Mouse (Mus musculus): ENCODE measurements around the gene Efna5. TPM values are rescaled to one million over a fixed set of nuclear protein-coding genes. Genes with fewer than 3 reads are reported as not detected.

Gene Efna5
- total and polyA plus RNA-seq, 2 experiments = 0.94 to 2.1 TPM

DNA sequence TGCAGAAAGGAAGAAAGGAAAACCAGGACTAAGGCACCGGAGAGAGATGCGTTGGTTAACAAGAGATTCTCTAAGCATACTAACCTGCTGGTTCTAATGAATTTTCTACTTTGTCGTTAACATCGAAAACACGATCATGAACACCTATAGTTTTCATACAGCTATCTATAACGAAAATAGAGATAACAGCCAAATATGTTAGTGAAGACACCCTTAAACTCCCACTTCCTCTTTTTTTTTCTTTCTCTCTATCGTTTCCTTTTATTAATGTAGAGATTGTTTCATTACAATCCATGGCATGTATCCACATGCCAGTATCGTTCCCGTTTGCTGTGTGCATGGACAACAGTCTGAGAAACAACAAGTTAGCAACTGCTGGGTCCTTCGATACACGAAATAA lies 267.9 kb downstream of the Efna5 start:
- Histone ChIP-seq H3K27ac (replicated peaks; ENCODE audit: insufficient read depth, low read depth, low read length) (no peak overlapping the region), H3K4me3 (ENCODE audit: insufficient read depth, low read depth, low read length) (no peak overlapping the region), H3K79me2 (ENCODE audit: control insufficient read depth, insufficient read depth, low read length) (no peaks in the 10 kb centered on the region), H3K4me1 (ENCODE audit: control insufficient read depth, insufficient read depth, low read length) (no peaks in the 10 kb centered on the region), H3K9ac (ENCODE audit: low read depth, low read length) (no peak overlapping the region), H3K36me3 (ENCODE audit: control insufficient read depth, insufficient read depth, low read length) (no peaks in the 10 kb centered on the region), H3K27me3 (ENCODE audit: control insufficient read depth, insufficient read depth, low read length) (no peaks in the 10 kb centered on the region)
- 92% methylated on average over 11 of the region's 11 CpGs for WGBS
- DNase-seq (ENCODE audit: extremely low read depth, low read depth, low spot score) = no peak
- TF ChIP-seq CTCF (IDR thresholded peaks at IDR 0.05; ENCODE audit: low read depth, low read length) = no peak
- TF ChIP-seq POLR2A (IDR thresholded peaks at IDR 0.05; ENCODE audit: extremely low read depth, insufficient read depth, low read length) = no peak

DNA sequence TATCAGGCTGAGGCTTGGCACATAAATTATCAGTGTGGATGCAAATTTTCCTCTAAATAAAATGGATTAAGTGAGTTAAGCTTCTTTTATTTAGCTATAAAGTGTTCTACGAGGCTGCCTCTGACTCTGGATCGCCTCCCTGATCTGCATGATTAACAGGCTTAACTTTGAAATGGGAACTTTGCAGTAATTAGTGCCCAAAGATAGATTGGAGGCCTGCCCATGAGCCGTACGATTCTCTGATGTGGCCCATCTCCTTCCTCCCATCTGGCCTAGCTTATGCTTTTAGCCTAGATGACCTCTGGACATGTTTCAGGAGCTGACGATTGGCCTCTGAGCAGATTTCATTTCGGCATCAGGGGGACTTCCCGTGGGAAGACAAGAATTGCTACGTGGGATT lies 273.0 kb downstream of the Efna5 start:
- H3K4me1 ChIP-seq (ENCODE audit: control insufficient read depth, insufficient read depth, low read length) = no peaks in the 10 kb centered on the region
- TF ChIP-seq POLR2A (IDR thresholded peaks at IDR 0.05; ENCODE audit: extremely low read depth, insufficient read depth, low read length) (no peak), CTCF (IDR thresholded peaks at IDR 0.05; ENCODE audit: low read depth, low read length) (no peak)
- peak; percentile 4 for DNase-seq (ENCODE audit: extremely low read depth, low read depth, low spot score)
- no peak overlapping the region for H3K27ac ChIP-seq (replicated peaks; ENCODE audit: insufficient read depth, low read depth, low read length)
- WGBS = 74% methylated on average over 8 of the region's 8 CpGs
- no peak overlapping the region for H3K4me3 ChIP-seq (ENCODE audit: insufficient read depth, low read depth, low read length)
- no peak overlapping the region for H3K9ac ChIP-seq (ENCODE audit: low read depth, low read length)
- H3K27me3 ChIP-seq (ENCODE audit: control insufficient read depth, insufficient read depth, low read length) = no peaks in the 10 kb centered on the region
- H3K79me2 ChIP-seq (ENCODE audit: control insufficient read depth, insufficient read depth, low read length) = no peaks in the 10 kb centered on the region
- no peaks in the 10 kb centered on the region for H3K36me3 ChIP-seq (ENCODE audit: control insufficient read depth, insufficient read depth, low read length)

DNA sequence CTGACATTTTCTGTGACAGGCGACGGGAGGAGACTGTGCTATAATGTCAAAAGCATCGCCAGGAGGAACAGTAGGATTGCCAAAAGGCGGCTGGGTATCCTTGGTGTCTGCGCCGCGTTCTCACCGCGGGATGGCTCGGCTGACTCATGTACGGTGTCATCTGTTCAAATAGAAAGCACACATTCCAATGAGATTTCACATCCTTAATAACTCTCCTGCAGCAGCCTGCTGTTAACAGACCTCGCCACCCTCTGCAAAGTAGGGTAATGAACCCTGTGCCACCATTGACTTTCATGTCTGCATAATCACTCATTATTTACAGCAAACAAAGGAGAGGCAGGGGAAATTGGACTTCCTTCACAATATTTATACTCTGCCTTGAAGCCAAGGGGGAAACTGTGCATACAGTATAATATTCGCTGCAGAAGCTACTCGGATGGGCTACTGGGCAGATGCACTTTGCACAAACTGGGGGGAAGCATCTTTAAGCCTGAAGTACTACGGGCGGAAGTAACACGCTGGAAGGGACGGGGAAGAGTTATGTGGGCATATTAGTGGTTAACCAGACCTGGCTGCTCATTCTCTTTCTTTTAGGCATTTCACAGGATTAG lies 273.7 kb downstream of the Efna5 start:
- H3K27ac ChIP-seq (replicated peaks; ENCODE audit: insufficient read depth, low read depth, low read length) = no peak overlapping the region
- TF ChIP-seq POLR2A (IDR thresholded peaks at IDR 0.05; ENCODE audit: extremely low read depth, insufficient read depth, low read length) (no peak), CTCF (IDR thresholded peaks at IDR 0.05; ENCODE audit: low read depth, low read length) (no peak)
- no peaks in the 10 kb centered on the region for H3K36me3 ChIP-seq (ENCODE audit: control insufficient read depth, insufficient read depth, low read length)
- no peaks in the 10 kb centered on the region for H3K27me3 ChIP-seq (ENCODE audit: control insufficient read depth, insufficient read depth, low read length)
- no peaks in the 10 kb centered on the region for H3K4me1 ChIP-seq (ENCODE audit: control insufficient read depth, insufficient read depth, low read length)
- no peak overlapping the region for H3K9ac ChIP-seq (ENCODE audit: low read depth, low read length)
- H3K4me3 ChIP-seq (ENCODE audit: insufficient read depth, low read depth, low read length) = no peak overlapping the region
- no peak for DNase-seq (ENCODE audit: extremely low read depth, low read depth, low spot score)
- H3K79me2 ChIP-seq (ENCODE audit: control insufficient read depth, insufficient read depth, low read length) = no peaks in the 10 kb centered on the region
- WGBS = 95% methylated on average over 18 of the region's 18 CpGs

DNA sequence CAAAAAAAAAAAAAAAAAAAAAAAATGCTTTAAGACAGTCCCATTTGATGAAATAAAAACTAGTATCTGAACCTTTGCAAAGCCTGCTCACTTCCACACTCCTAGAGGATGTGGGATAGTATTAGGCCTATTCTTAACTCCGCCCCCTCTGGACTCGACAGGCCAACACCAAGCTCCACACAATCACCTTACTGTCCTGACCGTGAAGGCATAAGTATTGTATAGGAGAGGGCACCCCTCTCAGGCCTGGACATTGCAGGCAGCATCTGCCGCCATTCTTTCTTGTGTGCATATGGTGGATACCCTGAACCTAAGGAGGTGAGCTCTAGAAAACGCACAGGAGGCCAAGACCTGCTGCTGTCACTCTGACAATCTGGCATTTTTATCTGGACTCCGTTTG lies 274.4 kb downstream of the Efna5 start:
- H3K4me3 ChIP-seq (ENCODE audit: insufficient read depth, low read depth, low read length) = no peak overlapping the region
- no peaks in the 10 kb centered on the region for H3K79me2 ChIP-seq (ENCODE audit: control insufficient read depth, insufficient read depth, low read length)
- no peak for DNase-seq (ENCODE audit: extremely low read depth, low read depth, low spot score)
- H3K4me1 ChIP-seq (ENCODE audit: control insufficient read depth, insufficient read depth, low read length) = no peaks in the 10 kb centered on the region
- no peak overlapping the region for H3K27ac ChIP-seq (replicated peaks; ENCODE audit: insufficient read depth, low read depth, low read length)
- 94% methylated on average over 6 of the region's 6 CpGs for WGBS
- TF ChIP-seq POLR2A (IDR thresholded peaks at IDR 0.05; ENCODE audit: extremely low read depth, insufficient read depth, low read length) (no peak), CTCF (IDR thresholded peaks at IDR 0.05; ENCODE audit: low read depth, low read length) (no peak)
- H3K36me3 ChIP-seq (ENCODE audit: control insufficient read depth, insufficient read depth, low read length) = no peaks in the 10 kb centered on the region
- no peak overlapping the region for H3K9ac ChIP-seq (ENCODE audit: low read depth, low read length)
- no peaks in the 10 kb centered on the region for H3K27me3 ChIP-seq (ENCODE audit: control insufficient read depth, insufficient read depth, low read length)

DNA sequence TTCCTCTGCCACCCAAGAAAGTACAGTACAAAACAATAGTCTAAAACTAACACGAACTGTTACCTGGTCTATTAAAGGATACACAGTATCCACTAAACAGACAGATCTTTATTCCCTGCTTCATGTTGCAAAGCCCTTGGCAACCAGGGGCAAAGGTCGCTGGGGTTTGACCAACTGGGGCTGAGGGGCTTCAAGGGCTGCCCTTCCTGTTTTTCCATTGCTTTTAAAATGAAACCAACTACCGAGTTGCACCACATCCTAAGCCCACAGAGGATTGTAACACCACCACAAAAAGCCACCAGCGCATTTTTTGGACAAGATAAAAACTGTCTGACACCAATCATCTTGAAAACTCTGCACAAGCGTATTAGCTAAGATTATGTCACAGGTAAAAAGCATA lies 276.8 kb downstream of the Efna5 start:
- DNase-seq (ENCODE audit: extremely low read depth, low read depth, low spot score) = no peak
- TF ChIP-seq CTCF (IDR thresholded peaks at IDR 0.05; ENCODE audit: low read depth, low read length) = no peak
- no peak for TF ChIP-seq POLR2A (IDR thresholded peaks at IDR 0.05; ENCODE audit: extremely low read depth, insufficient read depth, low read length)

DNA sequence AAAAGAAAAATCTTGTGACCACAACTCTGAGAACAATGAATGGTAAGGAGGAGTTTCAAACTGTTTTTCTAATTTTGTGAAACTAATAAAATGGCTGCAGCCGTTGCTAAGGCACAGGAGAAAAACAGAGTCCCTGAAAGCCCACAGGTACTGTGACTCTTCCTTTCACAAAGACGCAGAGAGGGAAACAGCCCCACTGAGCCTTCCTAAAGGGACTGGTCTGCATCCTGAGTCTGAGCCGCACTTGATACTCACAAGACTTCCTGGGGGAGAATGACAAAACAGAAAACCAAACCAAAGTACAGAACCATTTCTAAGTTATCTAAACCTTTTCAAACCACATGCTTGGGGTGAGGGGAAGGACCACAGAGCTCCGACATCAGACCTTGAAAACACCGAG lies 277.5 kb downstream of the Efna5 start:
- DNase-seq (ENCODE audit: extremely low read depth, low read depth, low spot score) = no peak
- Histone ChIP-seq H3K36me3 (ENCODE audit: control insufficient read depth, insufficient read depth, low read length) (no peaks in the 10 kb centered on the region), H3K9ac (ENCODE audit: low read depth, low read length) (no peak overlapping the region), H3K27ac (replicated peaks; ENCODE audit: insufficient read depth, low read depth, low read length) (no peak overlapping the region), H3K4me1 (ENCODE audit: control insufficient read depth, insufficient read depth, low read length) (no peaks in the 10 kb centered on the region), H3K4me3 (ENCODE audit: insufficient read depth, low read depth, low read length) (no peak overlapping the region), H3K27me3 (ENCODE audit: control insufficient read depth, insufficient read depth, low read length) (no peaks in the 10 kb centered on the region), H3K79me2 (ENCODE audit: control insufficient read depth, insufficient read depth, low read length) (no peaks in the 10 kb centered on the region)
- no peak for TF ChIP-seq CTCF (IDR thresholded peaks at IDR 0.05; ENCODE audit: low read depth, low read length)
- TF ChIP-seq POLR2A (IDR thresholded peaks at IDR 0.05; ENCODE audit: extremely low read depth, insufficient read depth, low read length) = no peak
- WGBS = 70% methylated on average over 5 of the region's 5 CpGs

More for the DNA sequence above, 276.8 kb downstream of the Efna5 start:
- H3K4me3 ChIP-seq (ENCODE audit: insufficient read depth, low read depth, low read length) = no peak overlapping the region
- no peaks in the 10 kb centered on the region for H3K36me3 ChIP-seq (ENCODE audit: control insufficient read depth, insufficient read depth, low read length)
- H3K27ac ChIP-seq (replicated peaks; ENCODE audit: insufficient read depth, low read depth, low read length) = no peak overlapping the region
- no peaks in the 10 kb centered on the region for H3K4me1 ChIP-seq (ENCODE audit: control insufficient read depth, insufficient read depth, low read length)
- H3K9ac ChIP-seq (ENCODE audit: low read depth, low read length) = no peak overlapping the region
- 60% methylated on average over 5 of the region's 5 CpGs for WGBS
- H3K79me2 ChIP-seq (ENCODE audit: control insufficient read depth, insufficient read depth, low read length) = no peaks in the 10 kb centered on the region
- H3K27me3 ChIP-seq (ENCODE audit: control insufficient read depth, insufficient read depth, low read length) = no peaks in the 10 kb centered on the region
